Mouse (Mus musculus): Measurements from ENCODE around the gene Angel2. TPM values are rescaled to one million over a fixed set of nuclear protein-coding genes. Genes with fewer than 3 reads are reported as not detected.
"Not testable (repeated sequence)": the region's sequence is repeated elsewhere in the genome, so short reads cannot be mapped to it uniquely, and the experiment has no call there.

The Angel2 gene
- polyA plus RNA-seq (2016; fragmentation: Nextera tagmentation; extraction: Ambion mirVana) = 69.0 and 73.1 TPM in 2 replicates

GRCm38 (mm10) chr1:190924812-190925211, at the start of gene Angel2:
Gene Angel2 (plus strand): TSS chr1:190925112.
- not testable (repeated sequence) for H3K27ac ChIP-seq (replicated peaks); H3K4me3 ChIP-seq; H3K9me3 ChIP-seq; H3K4me1 ChIP-seq; ATAC-seq (ENCODE audit: low FRiP score, low read depth); H3K36me3 ChIP-seq; H3K4me2 ChIP-seq (replicated peaks); H3K27me3 ChIP-seq; H3K9ac ChIP-seq (replicated peaks)
- 89% methylated on average over 3 of the region's 3 CpGs for WGBS

DNA sequence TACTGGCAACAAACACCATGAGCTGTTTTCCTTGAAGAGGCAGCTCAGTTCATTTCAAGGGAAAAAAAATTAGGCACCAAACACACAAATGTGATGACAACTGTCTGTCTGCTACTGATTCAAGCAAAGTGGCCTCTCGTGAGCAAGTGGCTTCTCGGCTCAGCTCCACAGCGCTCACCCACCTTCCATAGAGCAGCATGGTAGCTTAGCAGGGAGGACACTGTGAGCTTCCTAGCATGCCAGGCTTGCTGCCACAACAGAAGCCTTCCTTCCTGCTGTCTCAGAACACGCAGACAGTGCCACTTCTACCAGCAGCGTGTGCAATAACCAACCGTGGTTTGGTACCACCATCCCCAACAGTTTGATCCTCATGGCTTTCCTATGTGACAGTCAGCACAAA, 49.2 kb upstream of the Angel2 start:
- Histone ChIP-seq H3K27ac (replicated peaks) (no peak overlapping the region), H3K9me3 (no peaks in the 10 kb centered on the region), H3K4me3 (no peak overlapping the region), H3K27me3 (no peaks in the 10 kb centered on the region), H3K36me3 (peaks cover 29% of the 10 kb centered on the region), H3K4me2 (replicated peaks) (no peak overlapping the region), H3K4me1 (no peaks in the 10 kb centered on the region), H3K9ac (replicated peaks) (no peak overlapping the region)
- 96% methylated on average over 6 of the region's 6 CpGs for WGBS
- ATAC-seq (ENCODE audit: low FRiP score, low read depth) = no peak

DNA sequence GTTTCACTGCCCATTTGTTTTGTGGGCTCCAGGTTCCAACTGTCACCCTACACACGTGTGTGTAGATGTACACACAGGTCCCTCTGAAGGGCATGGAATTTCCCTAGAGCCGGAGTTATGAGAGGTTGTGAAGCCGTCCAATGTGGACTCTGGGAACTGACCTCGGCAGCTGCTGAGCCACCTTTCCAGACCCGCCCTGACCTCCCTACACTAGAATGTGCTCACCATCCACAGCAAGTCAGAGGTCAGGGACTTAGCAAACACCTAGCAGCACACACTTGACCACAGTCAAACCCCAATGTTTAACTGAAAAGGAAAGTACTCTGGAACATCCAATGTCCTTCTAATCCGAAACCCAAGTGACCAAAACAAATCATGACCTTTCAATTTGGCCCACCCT, 44.3 kb upstream of the Angel2 start:
- Histone ChIP-seq H3K9me3 (no peaks in the 10 kb centered on the region), H3K36me3 (peaks cover 40% of the 10 kb centered on the region)

DNA sequence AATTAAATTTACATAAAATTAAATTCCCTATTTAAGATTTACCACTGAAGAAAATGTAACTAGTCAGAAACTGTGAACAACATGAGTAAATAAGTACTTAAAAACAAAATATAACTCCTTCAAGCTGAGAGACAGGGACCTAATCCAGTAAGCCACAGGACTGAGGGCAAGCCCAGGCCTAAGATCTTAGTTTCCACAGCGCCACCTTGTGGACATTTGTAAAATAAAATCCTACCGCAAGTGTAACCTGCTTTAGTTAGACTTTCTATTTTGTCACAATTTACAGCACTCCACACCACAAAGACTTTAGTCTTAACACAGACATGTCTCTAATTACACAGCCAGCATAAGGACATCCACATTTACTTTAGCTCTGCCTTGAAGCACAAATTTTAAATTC, 43.5 kb upstream of the Angel2 start:
- no peaks in the 10 kb centered on the region for H3K4me1 ChIP-seq
- peak; percentile 44; the same call in 1 of the 2 replicates for ATAC-seq (ENCODE audit: low FRiP score, low read depth)

More for the DNA sequence above, 44.3 kb upstream of the Angel2 start:
- no peak for ATAC-seq (ENCODE audit: low FRiP score, low read depth)
- H3K9ac ChIP-seq (replicated peaks) = no peak overlapping the region
- WGBS = 77% methylated on average over 6 of the region's 6 CpGs
- no peak overlapping the region for H3K4me2 ChIP-seq (replicated peaks)
- H3K27ac ChIP-seq (replicated peaks) = no peak overlapping the region
- no peaks in the 10 kb centered on the region for H3K4me1 ChIP-seq
- H3K27me3 ChIP-seq = no peaks in the 10 kb centered on the region
- no peak overlapping the region for H3K4me3 ChIP-seq

GRCm38 (mm10) chr1:190886014-190886413, 38.9 kb upstream of the Angel2 start:
- Histone ChIP-seq H3K4me3 (no peak overlapping the region), H3K4me1 (no peaks in the 10 kb centered on the region), H3K27ac (replicated peaks) (no peak overlapping the region), H3K27me3 (no peaks in the 10 kb centered on the region), H3K9ac (replicated peaks) (no peak overlapping the region), H3K36me3 (peaks cover 69% of the 10 kb centered on the region), H3K4me2 (replicated peaks) (no peak overlapping the region), H3K9me3 (no peaks in the 10 kb centered on the region)
- no peak for ATAC-seq (ENCODE audit: low FRiP score, low read depth)
- WGBS = 91% methylated on average over 4 of the region's 4 CpGs

More for the DNA sequence above, 43.5 kb upstream of the Angel2 start:
- Histone ChIP-seq H3K9me3 (no peaks in the 10 kb centered on the region), H3K27ac (replicated peaks) (no peak overlapping the region), H3K9ac (replicated peaks) (no peak overlapping the region), H3K27me3 (no peaks in the 10 kb centered on the region), H3K4me2 (replicated peaks) (no peak overlapping the region), H3K36me3 (peaks cover 39% of the 10 kb centered on the region), H3K4me3 (no peak overlapping the region)
- WGBS = 3% methylated on average over 2 of the region's 2 CpGs

DNA sequence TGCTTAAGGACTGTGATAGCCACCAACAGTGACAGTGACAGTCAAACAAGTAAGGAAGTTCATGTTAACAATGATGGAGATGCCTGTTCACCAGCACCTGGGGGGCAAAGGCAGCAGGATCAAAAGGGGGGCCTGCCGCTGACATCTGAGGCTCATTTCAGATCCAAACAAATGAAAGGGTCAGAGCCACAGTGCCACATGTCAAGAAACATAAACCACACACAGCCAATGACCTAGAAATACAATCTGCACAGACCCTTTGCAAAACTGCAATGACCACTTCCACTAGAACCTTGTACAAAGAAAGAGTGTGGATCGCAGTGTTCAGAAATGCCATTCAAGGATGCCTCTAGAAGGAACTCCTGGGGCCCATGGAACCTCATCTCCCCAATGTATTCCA, 36.9 kb upstream of the Angel2 start:
- Histone ChIP-seq H3K4me2 (replicated peaks) (no peak overlapping the region), H3K9ac (replicated peaks) (no peak overlapping the region), H3K27me3 (no peaks in the 10 kb centered on the region), H3K27ac (replicated peaks) (no peak overlapping the region), H3K4me1 (no peaks in the 10 kb centered on the region), H3K4me3 (no peak overlapping the region), H3K36me3 (peaks cover 80% of the 10 kb centered on the region), H3K9me3 (no peaks in the 10 kb centered on the region)
- no peak for ATAC-seq (ENCODE audit: low FRiP score, low read depth)
- WGBS = 86% methylated on average over 2 of the region's 2 CpGs

DNA sequence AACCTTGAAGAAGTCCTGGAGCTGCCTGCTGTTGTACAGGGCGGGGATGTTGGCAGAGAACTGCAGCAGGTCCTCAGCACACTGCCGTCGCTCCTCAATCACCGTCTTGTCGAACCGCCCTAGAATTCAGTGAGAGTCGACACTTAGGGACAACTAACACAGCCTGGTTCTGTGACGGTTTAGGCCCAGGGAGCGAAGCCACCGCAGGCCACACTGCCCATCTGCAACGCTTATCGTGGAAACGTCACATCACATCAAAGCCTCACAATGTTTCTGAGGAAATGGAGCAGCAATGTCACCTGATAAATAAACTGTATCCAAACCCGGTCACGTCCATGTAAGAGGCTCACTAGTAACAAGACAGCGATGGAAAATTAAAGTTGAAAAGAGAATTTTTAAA, 36.3 kb upstream of the Angel2 start:
- WGBS = 91% methylated on average over 16 of the region's 16 CpGs
- H3K4me2 ChIP-seq (replicated peaks) = no peak overlapping the region
- ATAC-seq (ENCODE audit: low FRiP score, low read depth) = no peak
- H3K36me3 ChIP-seq = peaks cover 80% of the 10 kb centered on the region
- no peak overlapping the region for H3K4me3 ChIP-seq
- H3K9me3 ChIP-seq = no peaks in the 10 kb centered on the region
- no peaks in the 10 kb centered on the region for H3K27me3 ChIP-seq
- no peak overlapping the region for H3K9ac ChIP-seq (replicated peaks)
- H3K27ac ChIP-seq (replicated peaks) = no peak overlapping the region
- no peaks in the 10 kb centered on the region for H3K4me1 ChIP-seq

- Histone ChIP-seq H3K4me1 (no peaks in the 10 kb centered on the region), H3K27ac (replicated peaks) (no peak overlapping the region), H3K4me2 (replicated peaks) (no peak overlapping the region), H3K36me3 (peaks cover 74% of the 10 kb centered on the region), H3K4me3 (no peak overlapping the region), H3K9ac (replicated peaks) (no peak overlapping the region), H3K9me3 (no peaks in the 10 kb centered on the region), H3K27me3 (no peaks in the 10 kb centered on the region)
- no peak for ATAC-seq (ENCODE audit: low FRiP score, low read depth)
- 87% methylated on average over 6 of the region's 6 CpGs for WGBS
These were observed 31.2 kb upstream of the Angel2 start for GRCm38 (mm10) chr1:190893559-190894167.

- Histone ChIP-seq H3K36me3 (peaks cover 44% of the 10 kb centered on the region), H3K9me3 (no peaks in the 10 kb centered on the region), H3K4me3 (no peak overlapping the region), H3K4me2 (replicated peaks) (no peak overlapping the region), H3K27ac (replicated peaks) (no peak overlapping the region), H3K9ac (replicated peaks) (no peak overlapping the region), H3K27me3 (no peaks in the 10 kb centered on the region), H3K4me1 (no peaks in the 10 kb centered on the region)
- ATAC-seq (ENCODE audit: low FRiP score, low read depth) = no peak
- WGBS = 96% methylated on average over 3 of the region's 3 CpGs
These were observed 26.7 kb upstream of the Angel2 start for GRCm38 (mm10) chr1:190898186-190898585.

- H3K9ac ChIP-seq (replicated peaks) = no peak overlapping the region
- H3K36me3 ChIP-seq = peaks cover 44% of the 10 kb centered on the region
- no peak overlapping the region for H3K27ac ChIP-seq (replicated peaks)
- 94% methylated on average over 9 of the region's 9 CpGs for WGBS
- no peak for ATAC-seq (ENCODE audit: low FRiP score, low read depth)
- no peak overlapping the region for H3K4me3 ChIP-seq
- no peaks in the 10 kb centered on the region for H3K27me3 ChIP-seq
- no peaks in the 10 kb centered on the region for H3K9me3 ChIP-seq
- H3K4me2 ChIP-seq (replicated peaks) = no peak overlapping the region
- H3K4me1 ChIP-seq = no peaks in the 10 kb centered on the region
These were observed 25.9 kb upstream of the Angel2 start for GRCm38 (mm10) chr1:190898899-190899575.

- H3K27me3 ChIP-seq = no peaks in the 10 kb centered on the region
- H3K4me3 ChIP-seq = no peak overlapping the region
- H3K9ac ChIP-seq (replicated peaks) = no peak overlapping the region
- ATAC-seq (ENCODE audit: low FRiP score, low read depth) = no peak
- no peaks in the 10 kb centered on the region for H3K4me1 ChIP-seq
- H3K27ac ChIP-seq (replicated peaks) = no peak overlapping the region
- H3K9me3 ChIP-seq = no peaks in the 10 kb centered on the region
- H3K36me3 ChIP-seq = peaks cover 37% of the 10 kb centered on the region
- WGBS = 87% methylated on average over 2 of the region's 2 CpGs
- no peak overlapping the region for H3K4me2 ChIP-seq (replicated peaks)
These were observed 23.8 kb upstream of the Angel2 start for GRCm38 (mm10) chr1:190901082-190901481.

DNA sequence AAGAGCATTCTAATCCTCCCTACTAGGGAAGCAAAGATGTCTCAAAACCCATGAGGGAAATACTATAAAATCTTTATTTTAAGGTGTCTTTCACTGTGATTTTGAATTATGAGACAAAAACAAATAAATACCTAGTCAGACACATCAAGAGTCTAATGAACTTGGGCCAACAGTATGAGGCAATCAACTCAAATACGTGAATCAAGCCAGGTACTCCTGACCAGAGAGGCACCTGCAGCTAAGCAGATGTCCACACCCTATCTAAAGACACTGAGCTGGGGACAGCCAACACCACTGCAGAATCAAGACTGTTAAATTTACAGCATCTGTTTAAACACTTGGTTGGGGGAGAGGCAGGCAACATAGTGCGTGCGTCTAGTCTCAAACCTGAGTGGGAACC, 20.8 kb upstream of the Angel2 start:
- H3K9me3 ChIP-seq = no peaks in the 10 kb centered on the region
- H3K36me3 ChIP-seq = peaks cover 20% of the 10 kb centered on the region
- ATAC-seq (ENCODE audit: low FRiP score, low read depth) = no peak
- H3K4me2 ChIP-seq (replicated peaks) = no peak overlapping the region
- H3K27me3 ChIP-seq = no peaks in the 10 kb centered on the region
- no peak overlapping the region for H3K9ac ChIP-seq (replicated peaks)
- H3K27ac ChIP-seq (replicated peaks) = no peak overlapping the region
- H3K4me1 ChIP-seq = no peaks in the 10 kb centered on the region
- H3K4me3 ChIP-seq = no peak overlapping the region
- 95% methylated on average over 3 of the region's 3 CpGs for WGBS
